Mouse (Mus musculus) intestine, embryonic 14.5 days (tissue): ENCODE measurements around the gene Prkcz. TPM values are rescaled to one million over a fixed set of nuclear protein-coding genes. Genes with fewer than 3 reads are reported as not detected.
"Not testable (repeated sequence)": the region's sequence is repeated elsewhere in the genome, so short reads cannot be mapped to it uniquely, and the experiment has no call there.

ENCODE experiments used
- ATAC-seq: fragments of 200-750 bp; cut with Nextera tagmentation; replicated peaks from 2 replicates; pipeline ENCODE4 v1.8.0; 2017; ENCODE audit warnings: low read depth, moderate number of reproducible peaks, moderate TSS enrichment, moderate library complexity; ENCODE audit not compliant: low FRiP score, low TSS enrichment
- DNase-seq: peaks from one replicate; pipeline ENCODE4 v3.0.0-alpha.2; 2018; ENCODE audit warnings: low spot score
- H3K27ac ChIP-seq: fragments of 300-500 bp; sonication (generic); 2 replicates; pipeline ENCODE4 v1.5.1; 2014; ENCODE audit warnings: low read depth, mild to moderate bottlenecking, control low read depth
- H3K27me3 ChIP-seq: fragments of 300-500 bp; sonication (generic); replicated peaks from 2 replicates; pipeline ENCODE4 v1.6.1; 2014; ENCODE audit warnings: low read length, control low read depth; ENCODE audit not compliant: control insufficient read depth, insufficient read depth
- H3K36me3 ChIP-seq: fragments of 300-500 bp; sonication (generic); 2 replicates; pipeline ENCODE4 v1.6.1; 2014; ENCODE audit warnings: low read length, control low read depth; ENCODE audit not compliant: control insufficient read depth, insufficient read depth
- H3K4me1 ChIP-seq: fragments of 300-500 bp; sonication (generic); replicated peaks from 2 replicates; pipeline ENCODE4 v1.6.1; 2014; ENCODE audit warnings: low read length, control low read depth, mixed read lengths; ENCODE audit not compliant: control insufficient read depth, insufficient read depth
- H3K4me2 ChIP-seq: fragments of 300-500 bp; sonication (generic); 2 replicates; pipeline ENCODE4 v1.6.1; 2014; ENCODE audit warnings: low read length
- H3K4me3 ChIP-seq: fragments of 300-500 bp; sonication (generic); 2 replicates; pipeline ENCODE4 v1.5.1; 2014; ENCODE audit warnings: low read depth, low read length, control low read depth, mixed read lengths
- H3K9ac ChIP-seq: fragments of 300-500 bp; sonication (generic); 2 replicates; pipeline ENCODE4 v1.6.1; 2014; ENCODE audit warnings: mild to moderate bottlenecking, low read length
- H3K9me3 ChIP-seq: fragments of 300-500 bp; sonication (generic); 2 replicates; pipeline ENCODE4 v1.6.1; 2016; ENCODE audit warnings: low read length, control low read depth; ENCODE audit not compliant: control insufficient read depth
- WGBS: fragments of 180-500 bp; shearing (Covaris S2); extraction: QIAGEN DNeasy Blood & Tissue Kit; methylation state at CpG from one replicate; pipeline ENCODE4 v1.1.7; 2014; 5-methylcytosine and 5-hydroxymethylcytosine counted together
- polyA plus RNA-seq: library from polyadenylated mRNA; unstranded; fragments of >200 nt; fragmentation: Nextera tagmentation; extraction: Ambion mirVana; gene quantifications from 2 replicates; pipeline ENCODE4 v1.2.1, GENCODE M21; 2014

Gene Prkcz
- polyA plus RNA-seq, 1 experiment from 2014 or later: 24.1 TPM

GRCm38 (mm10) chr4:155267047-155267543, 94.1 kb downstream of the Prkcz start:
- no peak overlapping the region for H3K4me2 ChIP-seq
- 46% methylated on average over 7 of the region's 7 CpGs for WGBS
- no peak for ATAC-seq

GRCm38 (mm10) chr4:155264521-155265321, 96.4 kb downstream of the Prkcz start:
- Histone ChIP-seq H3K4me2 (no peak overlapping the region), H3K9me3 (no peaks in the 10 kb centered on the region), H3K36me3 (no peaks in the 10 kb centered on the region), H3K27me3 (no peaks in the 10 kb centered on the region), H3K9ac (no peak overlapping the region), H3K4me3 (no peak overlapping the region), H3K4me1 (peaks cover 17% of the 10 kb centered on the region), H3K27ac (no peak overlapping the region)
- ATAC-seq (no peak), DNase-seq (no peak)
- WGBS: 83% methylated on average over 3 of the region's 3 CpGs

More at GRCm38 (mm10) chr4:155267047-155267543, 94.1 kb downstream of the Prkcz start:
- no peak overlapping the region for H3K4me3 ChIP-seq
- no peaks in the 10 kb centered on the region for H3K9me3 ChIP-seq
- no peaks in the 10 kb centered on the region for H3K36me3 ChIP-seq
- H3K9ac ChIP-seq: no peak overlapping the region
- H3K27me3 ChIP-seq: no peaks in the 10 kb centered on the region
- peaks cover 17% of the 10 kb centered on the region for H3K4me1 ChIP-seq
- H3K27ac ChIP-seq: peak overlapping the region; percentile 24
- no peak for DNase-seq

GRCm38 (mm10) chr4:155252253-155252652, 108.9 kb downstream of the Prkcz start:
- 90% methylated on average over 6 of the region's 6 CpGs for WGBS
- DNase-seq (no peak), ATAC-seq (no peak)
- Histone ChIP-seq H3K36me3 (peaks cover 13% of the 10 kb centered on the region), H3K27ac (no peak overlapping the region), H3K4me1 (peaks cover 14% of the 10 kb centered on the region), H3K9ac (no peak overlapping the region), H3K4me2 (no peak overlapping the region), H3K9me3 (0 out of 2 replicates have a peak, but pooled peaks cover 3% of the 10 kb centered on the region), H3K27me3 (no peaks in the 10 kb centered on the region), H3K4me3 (no peak overlapping the region)

GRCm38 (mm10) chr4:155251147-155251546, 110.0 kb downstream of the Prkcz start:
- ATAC-seq (no peak), DNase-seq (no peak)
- H3K4me2 ChIP-seq: peak overlapping the region; percentile 67
- no peaks in the 10 kb centered on the region for H3K27me3 ChIP-seq
- 47% methylated on average over 3 of the region's 3 CpGs for WGBS
- no peak overlapping the region; the same call in 1 of the 2 replicates for H3K9ac ChIP-seq
- H3K4me3 ChIP-seq: peak overlapping the region; percentile 56
- peaks cover 10% of the 10 kb centered on the region for H3K36me3 ChIP-seq
- 0 out of 2 replicates have a peak, but pooled peaks cover 3% of the 10 kb centered on the region for H3K9me3 ChIP-seq
- 0 out of 2 replicates have a peak overlapping the region, but pooled peaks have one; percentile 98 for H3K27ac ChIP-seq
- H3K4me1 ChIP-seq: peaks cover 14% of the 10 kb centered on the region

GRCm38 (mm10) chr4:155250361-155251117, 110.6 kb downstream of the Prkcz start:
- H3K4me2 ChIP-seq: peak overlapping the region; percentile 67
- H3K27ac ChIP-seq: peak overlapping the region; percentile 98
- H3K4me3 ChIP-seq: peak overlapping the region; percentile 56
- H3K9me3 ChIP-seq: 0 out of 2 replicates have a peak, but pooled peaks cover 3% of the 10 kb centered on the region
- H3K36me3 ChIP-seq: 0 out of 2 replicates have a peak, but pooled peaks cover 5% of the 10 kb centered on the region
- peak; percentile 63 for DNase-seq
- H3K27me3 ChIP-seq: no peaks in the 10 kb centered on the region
- peak; percentile 26 for ATAC-seq
- H3K4me1 ChIP-seq: peaks cover 14% of the 10 kb centered on the region
- WGBS: 6% methylated on average over 23 of the region's 23 CpGs
- H3K9ac ChIP-seq: peak overlapping the region; percentile 59

- peak; percentile 90 for ATAC-seq
Measured at GRCm38 (mm10) chr4:155249648-155250351, 111.4 kb downstream of the Prkcz start, which contains the start of gene Faap20. TSS of gene Faap20 (plus strand) at chr4:155249802.

GRCm38 (mm10) chr4:155249257-155249647, 111.9 kb downstream of the Prkcz start:
- peak overlapping the region; percentile 67 for H3K4me2 ChIP-seq
- H3K27ac ChIP-seq: peak overlapping the region; percentile 98
- WGBS: 0% methylated on average over 9 of the region's 9 CpGs
- H3K27me3 ChIP-seq: no peaks in the 10 kb centered on the region
- H3K4me3 ChIP-seq: peak overlapping the region; percentile 56
- peak overlapping the region; percentile 59 for H3K9ac ChIP-seq
- H3K4me1 ChIP-seq: peaks cover 14% of the 10 kb centered on the region
- 0 out of 2 replicates have a peak, but pooled peaks cover 3% of the 10 kb centered on the region for H3K9me3 ChIP-seq
- 0 out of 2 replicates have a peak, but pooled peaks cover 4% of the 10 kb centered on the region for H3K36me3 ChIP-seq
- ATAC-seq (peak; percentile 67), DNase-seq (peak; percentile 99)

More at GRCm38 (mm10) chr4:155249648-155250351, 111.4 kb downstream of the Prkcz start, which contains the start of gene Faap20:
- 0 out of 2 replicates have a peak, but pooled peaks cover 5% of the 10 kb centered on the region for H3K36me3 ChIP-seq
- peak within 1 kb of the TSS; percentile 67 for H3K4me2 ChIP-seq
- WGBS: under 1% methylated on average over 56 of the region's 58 CpGs
- peak; percentile 94 for DNase-seq
- peak within 1 kb of the TSS; percentile 59 for H3K9ac ChIP-seq
- 0 out of 2 replicates have a peak, but pooled peaks cover 3% of the 10 kb centered on the region for H3K9me3 ChIP-seq
- peak within 1 kb of the TSS; percentile 56 for H3K4me3 ChIP-seq
- peaks cover 14% of the 10 kb centered on the region for H3K4me1 ChIP-seq
- H3K27ac ChIP-seq: peak within 1 kb of the TSS; percentile 98
- no peaks in the 10 kb centered on the region for H3K27me3 ChIP-seq

GRCm38 (mm10) chr4:155248054-155248453, 113.1 kb downstream of the Prkcz start:
- H3K27me3 ChIP-seq, H3K4me2 ChIP-seq, H3K9me3 ChIP-seq, H3K27ac ChIP-seq, ATAC-seq, H3K36me3 ChIP-seq, DNase-seq, H3K9ac ChIP-seq, H3K4me3 ChIP-seq: not testable (repeated sequence)
- 97% methylated on average over 3 of the region's 3 CpGs for WGBS
- H3K4me1 ChIP-seq: peaks cover 14% of the 10 kb centered on the region
